Mouse (Mus musculus) lung, adult 2 months (tissue): ENCODE data around the gene Acad9. TPM values are rescaled to one million over a fixed set of nuclear protein-coding genes. Genes with fewer than 3 reads are reported as not detected.
"Not testable (repeated sequence)": the region's sequence is repeated elsewhere in the genome, so short reads cannot be mapped to it uniquely, and the experiment has no call there.

Experiments
- DNase-seq: peaks from one replicate; pipeline ENCODE4 v3.0.0; 2022
- H3K4me1 ChIP-seq: fragments of 200-500 bp; 2 replicates; pipeline ENCODE4 v1.6.1; 2011; ENCODE audit warnings: low read length; ENCODE audit not compliant: control insufficient read depth, insufficient read depth
- H3K4me3 ChIP-seq: fragments of 200-500 bp; replicated peaks from 2 replicates; pipeline ENCODE3; 2011; ENCODE audit warnings: low read depth, mild to moderate bottlenecking, control low read depth, low read length; ENCODE audit errors: extremely low read depth
- CTCF ChIP-seq: fragments of 200-500 bp; IDR thresholded peaks from 2 replicates; pipeline ENCODE4 v1.5.1; 2011; ENCODE audit warnings: mild to moderate bottlenecking, low read length, control low read depth; ENCODE audit not compliant: insufficient read depth
- POLR2A ChIP-seq: fragments of 200-500 bp; IDR thresholded peaks from 2 replicates; pipeline ENCODE4 v1.6.1; 2011; ENCODE audit warnings: low read depth, mild to moderate bottlenecking, control low read depth, low read length, borderline replicate concordance; ENCODE audit errors: extremely low read depth
- whole genome bisulfite sequencing: fragments of 180-500 bp; shearing (Covaris S2); methylation state at CpG from one replicate; pipeline ENCODE4 v1.1.7; 2018; 5-methylcytosine and 5-hydroxymethylcytosine counted together
- polyA plus RNA-seq: library from polyadenylated mRNA; depleted of rRNA; stranded (reverse); fragments of >200 nt; gene quantifications from 2 replicates; pipeline ENCODE4 v1.2.3, GENCODE M21; 2012

Acad9 gene
- polyA plus RNA-seq, 1 experiment: 17.1 TPM

DNA sequence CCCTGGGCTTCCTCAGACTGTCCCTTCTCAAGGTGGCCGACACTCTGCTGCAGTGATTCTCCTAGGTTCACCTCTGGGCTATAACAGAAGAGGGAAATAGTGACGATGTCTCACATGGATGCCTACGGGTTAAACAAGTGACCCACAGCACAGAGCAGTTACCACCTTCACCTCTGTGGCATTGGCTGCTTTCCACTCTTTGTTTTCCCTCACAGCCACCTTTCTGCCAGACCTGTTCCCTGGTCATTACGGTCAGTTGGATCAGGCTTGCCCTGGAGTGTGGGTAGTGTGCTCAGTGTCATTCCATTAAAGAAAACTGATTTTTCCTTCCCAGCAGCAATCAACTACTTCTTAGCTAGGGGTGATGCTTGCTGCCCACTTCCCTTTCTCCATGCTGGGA, 17.1 kb downstream of the Acad9 start:
- Histone ChIP-seq H3K4me3 (no peak overlapping the region), H3K4me1 (no peaks in the 10 kb centered on the region)
- DNase-seq: no peak
- TF ChIP-seq CTCF (no peak), POLR2A (no peak)
- 94% methylated on average over 4 of the region's 4 CpGs for WGBS

DNA sequence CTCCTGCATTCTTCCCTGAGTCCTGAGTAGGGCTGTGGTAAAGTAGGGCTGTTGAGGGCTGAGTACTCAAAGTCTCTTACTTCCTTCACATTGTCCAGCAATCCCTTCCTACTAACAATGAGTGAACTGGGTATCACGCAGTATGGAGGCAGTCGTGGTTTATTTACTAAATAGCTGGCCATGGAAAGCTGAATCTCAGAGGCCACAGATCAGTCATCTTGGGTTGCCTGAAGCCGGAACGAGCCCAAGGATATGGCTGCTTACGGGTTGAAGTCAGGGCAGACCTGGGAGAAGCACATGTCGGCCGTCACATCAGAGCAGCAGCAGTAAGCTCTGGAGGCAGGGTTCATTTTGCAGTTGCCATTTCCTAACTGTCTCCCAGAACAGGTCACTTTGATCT, 17.6 kb downstream of the Acad9 start:
- no peak overlapping the region for H3K4me3 ChIP-seq
- DNase-seq: no peak
- no peak for TF ChIP-seq CTCF
- no peak for TF ChIP-seq POLR2A
- 94% methylated on average over 7 of the region's 7 CpGs for WGBS
- H3K4me1 ChIP-seq: no peaks in the 10 kb centered on the region

DNA sequence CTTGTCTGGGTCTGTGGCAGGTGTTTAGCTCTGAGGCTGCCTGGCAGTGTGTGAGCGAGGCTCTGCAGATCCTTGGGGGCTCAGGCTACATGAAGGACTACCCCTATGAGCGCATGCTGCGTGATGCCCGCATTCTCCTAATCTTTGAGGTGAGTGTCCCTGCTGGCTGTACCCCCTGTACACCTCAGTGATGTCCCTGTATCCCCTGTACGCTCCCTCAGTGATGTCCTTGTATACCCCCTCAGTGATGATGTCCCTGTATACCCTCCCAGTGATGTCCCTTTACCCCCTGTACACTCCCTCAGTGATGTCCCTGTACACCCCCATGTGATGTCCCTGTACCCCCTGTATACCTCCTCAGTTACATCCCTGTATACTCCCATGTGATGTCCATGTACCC, 19.6 kb downstream of the Acad9 start:
- no peak for DNase-seq
- H3K4me3 ChIP-seq: no peak overlapping the region
- H3K4me1 ChIP-seq: no peaks in the 10 kb centered on the region
- WGBS: 97% methylated on average over 5 of the region's 5 CpGs
- no peak for TF ChIP-seq POLR2A

DNA sequence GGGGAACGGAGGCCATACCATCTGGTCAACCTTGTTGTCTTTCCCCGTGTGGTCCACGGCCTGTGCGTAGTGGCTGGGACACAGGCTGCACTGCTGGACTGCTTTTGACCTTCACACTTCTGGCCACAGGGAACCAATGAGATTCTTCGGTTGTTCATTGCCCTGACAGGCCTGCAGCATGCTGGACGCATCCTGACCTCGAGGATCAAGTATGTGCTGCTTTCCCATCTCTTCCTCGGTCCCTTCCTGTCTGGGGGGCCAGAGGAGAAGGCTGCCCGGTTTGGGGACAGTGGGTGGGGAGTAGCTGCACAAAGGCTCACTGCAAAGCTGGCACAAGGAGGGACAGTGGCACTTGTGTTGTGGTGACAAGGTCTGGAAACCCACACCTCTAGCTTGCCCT, 21.8 kb downstream of the Acad9 start:
- no peaks in the 10 kb centered on the region for H3K4me1 ChIP-seq
- no peak overlapping the region for H3K4me3 ChIP-seq
- DNase-seq: no peak
- 87% methylated on average over 9 of the region's 9 CpGs for WGBS
- TF ChIP-seq POLR2A (no peak), CTCF (no peak)

DNA sequence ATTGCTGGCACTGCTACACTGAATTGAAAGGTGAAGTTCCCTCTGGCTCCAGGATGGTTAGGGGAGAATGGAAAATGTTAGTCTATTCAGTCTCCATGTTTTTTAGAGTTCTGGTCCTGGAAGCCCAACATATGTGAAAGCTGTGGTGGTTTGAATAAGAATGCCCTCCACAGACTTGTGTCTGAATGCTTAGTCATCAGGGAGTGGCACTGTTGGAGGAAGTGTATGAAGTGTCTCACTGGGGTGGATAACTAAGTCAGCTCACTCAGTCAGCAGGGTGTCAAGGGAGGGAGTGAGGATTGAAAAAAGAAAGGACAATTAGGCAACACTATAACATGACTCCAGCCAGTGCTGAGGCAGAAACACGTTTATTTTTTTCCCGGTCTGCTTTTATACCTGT, 29.6 kb downstream of the Acad9 start:
- no peaks in the 10 kb centered on the region for H3K4me1 ChIP-seq
- no peak for DNase-seq
- TF ChIP-seq POLR2A (no peak), CTCF (no peak)
- H3K4me3 ChIP-seq: no peak overlapping the region
- 72% methylated on average over 2 of the region's 2 CpGs for WGBS

DNA sequence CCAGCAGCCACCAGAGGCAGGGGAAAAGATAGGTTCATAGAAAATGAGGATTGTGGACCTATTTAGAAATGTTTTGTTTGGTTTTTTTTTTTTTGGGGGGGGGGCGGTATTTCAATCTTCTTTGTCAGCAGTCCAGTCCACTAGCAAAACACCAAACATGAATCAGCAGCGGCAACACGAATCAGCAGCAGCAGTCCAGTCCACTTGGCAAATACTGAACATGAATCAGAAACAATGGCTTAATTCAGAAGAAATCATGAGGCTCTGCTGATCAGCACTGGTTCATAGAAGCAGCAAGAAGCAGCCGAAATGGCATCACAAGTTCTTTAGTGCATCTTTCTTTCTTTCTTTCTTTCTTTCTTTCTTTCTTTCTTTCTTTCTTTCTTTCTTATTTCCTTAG, 50.3 kb downstream of the Acad9 start:
- Histone ChIP-seq H3K4me1 (no peaks in the 10 kb centered on the region), H3K4me3 (no peak overlapping the region)
- WGBS: 84% methylated on average over 4 of the region's 4 CpGs
- no peak for TF ChIP-seq CTCF
- no peak for TF ChIP-seq POLR2A
- DNase-seq: no peak

DNA sequence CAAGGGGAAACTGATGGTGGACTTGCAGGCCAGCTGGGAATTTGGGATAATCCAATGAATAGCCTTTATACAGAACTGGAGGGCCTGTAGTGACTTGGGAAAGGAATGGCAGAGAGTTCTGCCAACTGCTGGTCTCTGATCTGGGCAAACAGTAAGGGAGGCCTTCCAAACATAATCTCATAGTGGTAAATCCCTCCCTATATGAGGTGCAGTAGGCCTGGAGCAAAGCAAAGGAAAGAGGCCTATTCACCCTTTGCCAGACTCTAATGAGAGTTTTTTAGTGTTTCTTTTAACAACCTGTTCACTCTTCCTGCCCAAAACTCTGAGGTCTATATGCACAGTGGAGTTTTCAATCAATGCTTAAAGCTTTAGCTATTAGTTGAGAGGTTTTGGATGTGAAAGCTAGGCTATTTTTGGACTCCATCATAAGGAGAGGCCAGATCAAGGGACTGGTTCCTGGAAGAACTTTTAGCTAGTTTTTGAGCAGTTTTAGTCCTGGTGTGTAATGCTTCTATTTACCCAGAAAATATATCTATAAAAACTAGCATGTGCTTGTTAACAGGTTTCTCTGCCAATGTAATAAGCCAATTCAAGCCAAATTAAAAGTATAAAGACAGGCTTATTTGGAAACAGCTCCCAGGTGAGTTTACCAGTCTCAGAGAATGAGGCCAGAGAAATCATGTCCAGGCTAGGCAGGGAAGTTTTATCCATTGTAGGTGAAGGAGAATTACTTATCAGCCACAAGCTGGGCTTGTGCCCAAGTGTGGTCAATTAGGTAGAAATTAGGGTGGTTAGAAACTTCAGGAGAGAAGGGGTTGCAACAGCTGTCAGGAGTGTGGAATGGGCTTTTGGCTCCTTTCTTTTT, 54.1 kb downstream of the Acad9 start:
- no peak overlapping the region for H3K4me3 ChIP-seq
- TF ChIP-seq CTCF (no peak), POLR2A (no peak)
- H3K4me1 ChIP-seq: no peaks in the 10 kb centered on the region
- no peak for DNase-seq

DNA sequence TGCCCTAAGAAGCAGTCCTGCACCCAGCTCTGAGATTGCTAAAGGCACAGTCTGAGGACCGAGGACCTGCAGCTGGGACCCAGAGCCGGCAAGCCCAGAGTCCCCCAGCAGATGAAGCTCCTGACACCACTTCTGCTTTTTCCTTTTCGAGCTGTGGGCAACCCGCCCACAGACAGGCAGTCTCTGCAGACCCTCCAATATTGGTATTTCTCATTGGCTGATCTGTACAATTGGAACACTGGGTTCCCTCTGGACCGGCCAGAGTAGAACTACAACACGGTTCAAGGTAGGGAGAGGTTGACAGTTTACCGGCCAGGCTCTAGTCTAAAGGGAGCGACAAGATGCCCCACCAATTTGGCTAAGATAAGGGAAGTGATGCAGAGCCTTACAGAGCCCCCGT, 60.4 kb downstream of the Acad9 start:
- DNase-seq, H3K4me1 ChIP-seq, H3K4me3 ChIP-seq: not testable (repeated sequence)
- WGBS: 83% methylated on average over 9 of the region's 9 CpGs

DNA sequence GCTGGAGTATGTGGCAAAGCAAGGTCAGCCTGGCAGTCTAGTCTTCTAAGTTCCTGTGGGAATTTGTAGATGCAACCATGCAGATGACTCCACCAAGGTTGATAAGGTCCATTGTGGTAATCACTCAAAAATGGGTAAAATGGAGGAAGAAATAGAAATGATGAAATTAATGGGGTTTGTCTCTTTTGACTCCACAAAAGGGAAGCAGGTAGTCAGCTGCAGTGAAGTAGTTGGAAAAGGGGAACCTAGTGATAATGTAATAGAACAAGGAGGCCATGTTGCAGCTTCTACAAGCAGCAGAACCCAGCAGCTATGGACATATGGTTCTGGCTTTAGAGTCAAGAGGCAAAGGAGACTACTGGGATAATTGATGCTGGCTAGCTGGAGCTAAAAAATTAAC, 70.4 kb downstream of the Acad9 start:
- DNase-seq: no peak
- Histone ChIP-seq H3K4me3 (no peak overlapping the region), H3K4me1 (no peaks in the 10 kb centered on the region)
- no peak for TF ChIP-seq CTCF
- no peak for TF ChIP-seq POLR2A

DNA sequence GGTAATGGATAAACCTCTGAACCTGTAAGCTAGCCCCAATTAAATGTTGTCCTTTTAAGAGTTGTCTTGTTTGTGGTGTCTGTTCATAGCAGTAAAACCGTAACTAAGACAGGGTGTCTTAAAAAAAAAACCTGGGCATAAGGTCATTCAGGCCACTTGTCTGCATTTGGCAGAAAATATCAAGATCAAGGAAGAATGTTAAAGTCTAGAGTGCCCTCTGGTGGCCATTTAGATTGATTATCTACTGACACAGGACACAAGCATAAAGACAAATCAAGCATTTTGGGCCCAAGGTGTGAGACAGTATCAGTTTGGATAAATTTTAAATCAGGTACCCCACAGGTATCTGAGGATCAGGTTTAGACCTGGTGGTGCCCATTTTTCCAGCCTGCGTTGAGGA, 71.8 kb downstream of the Acad9 start:
- Histone ChIP-seq H3K4me1 (no peaks in the 10 kb centered on the region), H3K4me3 (no peak overlapping the region)
- DNase-seq: no peak
- peak; percentile 11; the same call in 1 of the 2 replicates for TF ChIP-seq CTCF
- no peak for TF ChIP-seq POLR2A
- WGBS: 47% methylated on average over 2 of the region's 2 CpGs
